Mouse (Mus musculus): Measurements from ENCODE around the gene Tns3. TPM values are rescaled to one million over a fixed set of nuclear protein-coding genes. Genes with fewer than 3 reads are reported as not detected.

The Tns3 gene
- polyA plus RNA-seq, 1 experiment from 2014 or later, result 75.4 TPM

DNA sequence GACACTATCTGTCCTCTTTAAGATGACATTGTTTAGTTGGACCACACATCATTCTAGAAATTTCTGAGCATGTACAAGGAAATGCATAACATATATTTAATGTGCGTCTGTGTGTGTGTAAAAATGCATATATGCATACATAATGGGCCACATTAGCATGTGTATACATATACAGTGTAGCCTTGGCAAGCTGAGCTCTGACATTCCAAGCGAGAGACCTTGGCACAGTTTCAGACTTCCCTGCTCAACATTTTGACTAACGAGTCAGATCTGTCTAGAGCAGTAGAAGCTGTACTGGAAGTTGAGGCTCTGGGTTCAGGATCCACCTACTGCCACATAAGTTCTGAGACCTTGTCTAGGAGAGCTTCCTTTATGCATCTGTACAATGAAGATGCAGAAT is 17.0 kb upstream of the Tns3 start:
- DNase-seq (ENCODE audit: low read depth, low spot score), result no peak
- TF ChIP-seq CTCF (IDR thresholded peaks at IDR 0.05), result no peak
- H3K27me3 ChIP-seq, result no peaks in the 10 kb centered on the region
- ATAC-seq, result no peak
- ChIA-PET CTCF (no interaction called here), POLR2A (no interaction called here)
- in situ Hi-C loops (cut with MboI; ENCODE audit: low pct_unique_long_range_greater_than_20kb), result no loop called here

DNA sequence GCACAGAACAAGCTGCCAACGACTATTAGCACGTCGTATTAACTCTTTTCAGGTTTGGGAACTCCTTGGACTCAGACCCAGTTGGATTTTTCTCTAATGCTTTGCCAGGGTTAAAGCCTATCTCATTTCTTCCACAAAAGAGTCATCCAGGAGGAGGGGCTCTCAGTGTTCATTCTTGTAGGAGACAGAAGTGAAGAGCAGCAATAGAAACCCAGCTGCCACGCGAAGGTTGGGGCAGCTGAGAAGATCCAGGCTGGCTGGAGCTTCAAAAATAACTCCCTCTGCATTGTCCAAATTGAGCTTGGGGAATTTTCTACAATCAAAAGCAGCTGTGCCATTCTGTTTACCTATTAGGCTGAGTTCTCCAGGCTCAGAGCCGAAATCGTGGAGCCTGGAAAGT is 16.3 kb upstream of the Tns3 start:
- ATAC-seq, result no peak
- CTCF ChIA-PET, result no interaction called here
- DNase-seq (ENCODE audit: low read depth, low spot score), result no peak
- in situ Hi-C loops (cut with MboI; ENCODE audit: low pct_unique_long_range_greater_than_20kb), result no loop called here
- no peak for TF ChIP-seq CTCF (IDR thresholded peaks at IDR 0.05)
- no peaks in the 10 kb centered on the region for H3K27me3 ChIP-seq
- POLR2A ChIA-PET, result interaction anchor here (0.7 kb wide), 1 partner anchor 15 kb away, joined by 3 read pairs; no protein-coding TSS in a partner anchor

DNA sequence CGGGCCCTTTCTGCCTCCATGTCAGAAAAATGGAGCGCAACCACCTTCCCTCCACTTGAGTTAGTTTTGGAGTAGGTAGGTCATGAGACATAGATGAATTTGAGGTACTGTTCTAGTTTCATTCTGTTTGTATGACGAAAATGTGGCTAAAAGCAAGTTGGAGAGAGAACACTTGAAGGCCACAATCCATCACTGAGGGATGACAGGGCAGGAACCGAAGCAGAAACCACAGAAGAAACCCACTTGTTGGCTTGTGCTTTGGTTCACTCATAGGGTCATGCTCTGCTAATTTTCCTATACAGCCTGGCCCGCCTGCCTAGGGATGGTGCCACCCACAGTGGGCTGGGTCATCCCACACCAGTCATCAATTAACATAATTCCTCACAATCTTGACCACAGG is 14.9 kb upstream of the Tns3 start:
- POLR2A ChIA-PET, result no interaction called here
- ATAC-seq (peak; percentile 34), DNase-seq (ENCODE audit: low read depth, low spot score) (no peak)
- CTCF ChIA-PET, result no interaction called here
- in situ Hi-C loops (cut with MboI; ENCODE audit: low pct_unique_long_range_greater_than_20kb), result no loop called here
- no peak for TF ChIP-seq CTCF (IDR thresholded peaks at IDR 0.05)
- H3K27me3 ChIP-seq, result no peaks in the 10 kb centered on the region

DNA sequence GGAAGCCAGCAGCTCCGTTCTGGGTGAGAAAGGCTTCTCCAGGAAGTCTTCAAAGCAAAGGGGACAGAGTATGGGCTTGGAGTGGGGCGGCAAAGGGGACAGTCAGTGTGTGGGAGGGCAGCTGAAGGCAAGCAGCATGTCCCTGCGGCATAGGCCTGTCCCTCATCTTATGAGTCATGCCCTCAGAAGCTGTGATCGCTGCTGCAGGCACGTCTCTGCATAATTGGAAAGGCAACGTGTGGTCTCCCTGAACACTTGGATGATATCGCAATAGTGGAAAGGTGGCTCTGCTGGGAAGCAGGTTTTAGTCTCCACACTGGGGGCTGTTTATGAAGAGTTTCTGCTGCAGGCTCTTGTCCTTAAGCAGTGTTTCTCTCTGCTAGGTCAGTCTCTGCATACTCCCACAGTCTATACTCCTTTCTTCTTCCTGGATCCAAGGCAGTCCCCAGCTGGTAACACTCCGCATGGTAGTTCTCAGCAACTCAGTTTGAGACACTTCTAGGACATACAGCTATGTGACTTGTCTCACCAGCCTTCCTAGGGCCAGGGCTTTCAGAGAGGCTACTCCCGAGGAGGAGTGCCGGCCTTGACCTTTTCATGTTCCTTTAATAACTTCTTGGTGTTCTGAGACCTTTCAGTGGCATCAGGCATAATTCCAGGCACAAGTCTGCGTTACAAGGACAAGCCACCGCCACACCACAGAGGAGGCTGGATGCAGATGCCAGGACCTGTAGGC is 14.1 kb upstream of the Tns3 start:
- no peak for DNase-seq (ENCODE audit: low read depth, low spot score)
- TF ChIP-seq CTCF (IDR thresholded peaks at IDR 0.05), result no peak
- POLR2A ChIA-PET, result no interaction called here
- in situ Hi-C loops (cut with MboI; ENCODE audit: low pct_unique_long_range_greater_than_20kb), result no loop called here
- no peaks in the 10 kb centered on the region for H3K27me3 ChIP-seq
- peak; percentile 24 for ATAC-seq
- CTCF ChIA-PET, result interaction anchor here (1.0 kb wide), 2 partner anchors 12 to 14 kb away, joined by 3 read pairs; no protein-coding TSS in a partner anchor

DNA sequence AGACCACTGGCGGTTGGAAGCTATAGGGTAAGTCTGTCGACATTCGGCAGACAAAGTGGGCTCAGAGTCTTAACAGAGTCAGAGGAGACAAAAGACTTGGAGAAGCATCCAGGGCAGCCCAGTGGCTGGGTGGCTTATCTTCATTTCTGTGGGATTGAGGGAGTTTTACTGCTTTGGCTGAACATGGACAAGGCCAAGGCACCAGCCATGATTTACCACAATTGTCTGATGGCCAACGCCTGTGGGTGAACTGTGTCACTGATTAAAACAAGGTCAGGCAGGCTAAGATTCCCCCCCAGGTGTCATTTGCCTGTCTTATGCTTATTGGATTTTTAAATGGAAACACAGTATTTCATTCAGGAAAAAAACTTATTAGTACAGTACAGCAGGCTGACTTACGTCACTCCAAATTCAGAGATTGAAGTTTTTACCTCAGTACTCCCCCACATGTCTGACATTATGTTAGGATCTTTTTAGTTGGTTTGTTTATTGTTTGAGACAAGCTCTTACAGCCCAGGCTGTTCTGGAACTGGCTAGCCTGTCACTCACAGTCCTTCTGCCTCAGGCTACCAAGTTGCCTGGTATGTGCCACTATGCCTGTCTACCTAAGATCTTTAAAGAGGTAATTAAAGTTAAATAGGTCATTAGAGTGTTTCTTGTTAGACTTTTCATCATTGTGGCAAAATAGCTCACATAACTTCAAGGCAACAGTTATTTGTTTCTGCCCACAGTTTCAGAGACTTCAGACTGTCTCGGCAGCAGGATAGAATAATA is 11.6 kb upstream of the Tns3 start:
- no peak for DNase-seq (ENCODE audit: low read depth, low spot score)
- no peaks in the 10 kb centered on the region for H3K27me3 ChIP-seq
- in situ Hi-C loops (cut with MboI; ENCODE audit: low pct_unique_long_range_greater_than_20kb), result no loop called here
- no peak for ATAC-seq
- ChIA-PET CTCF (interaction anchor here (1.0 to 4.1 kb wide), 5 partner anchors 10 to 250 kb away, joined by 3 to 15 read pairs (median 3); partner anchors contain the start of gene Tns3), POLR2A (interaction anchor here (0.6 to 0.8 kb wide), 2 partner anchors 16 to 26 kb away, joined by 3 read pairs; no protein-coding TSS in a partner anchor)
- TF ChIP-seq CTCF (IDR thresholded peaks at IDR 0.05), result no peak

DNA sequence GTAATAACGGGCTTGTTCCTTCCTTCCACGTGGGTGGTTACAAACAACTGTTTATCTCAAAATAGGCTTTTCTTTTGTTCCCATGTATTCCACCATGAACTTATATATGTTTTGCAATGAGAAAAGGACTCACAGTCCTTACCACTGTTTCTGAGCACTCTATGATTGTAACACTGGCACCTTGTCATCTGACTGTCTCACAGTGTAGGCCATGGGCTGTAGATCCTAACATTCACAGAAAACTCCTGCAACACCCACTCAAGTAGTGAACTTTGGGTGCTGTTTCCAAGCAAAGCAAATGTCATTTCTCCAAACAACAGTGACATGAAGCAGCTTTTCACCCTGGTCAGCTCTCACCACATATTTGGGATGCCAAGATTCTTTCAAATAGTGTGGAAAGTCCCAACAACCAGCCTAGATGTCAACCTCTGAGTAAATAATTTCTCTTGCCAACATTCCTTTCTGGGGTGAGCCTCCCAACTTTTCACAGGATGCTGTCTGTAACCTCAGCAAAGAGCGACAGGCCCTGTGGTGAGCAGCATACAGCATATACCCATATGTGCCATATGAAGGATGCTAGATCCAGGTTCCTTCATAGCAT is 10.3 kb upstream of the Tns3 start:
- DNase-seq (ENCODE audit: low read depth, low spot score) (no peak), ATAC-seq (peak; percentile 70)
- in situ Hi-C loops (cut with MboI; ENCODE audit: low pct_unique_long_range_greater_than_20kb), result loop anchor here (25.0 kb wide), 1 partner anchor 237 kb away; no protein-coding TSS in a partner anchor
- no peak for TF ChIP-seq CTCF (IDR thresholded peaks at IDR 0.05)
- POLR2A ChIA-PET, result interaction anchor here (1.6 kb wide), 1 partner anchor 10 kb away, joined by 7 read pairs; the partner anchor contains the start of gene Tns3
- no peaks in the 10 kb centered on the region for H3K27me3 ChIP-seq
- CTCF ChIA-PET, result interaction anchor here (1.1 to 4.1 kb wide), 4 partner anchors 11 to 249 kb away, joined by 3 to 15 read pairs (median 4); partner anchors contain the start of gene Tns3

DNA sequence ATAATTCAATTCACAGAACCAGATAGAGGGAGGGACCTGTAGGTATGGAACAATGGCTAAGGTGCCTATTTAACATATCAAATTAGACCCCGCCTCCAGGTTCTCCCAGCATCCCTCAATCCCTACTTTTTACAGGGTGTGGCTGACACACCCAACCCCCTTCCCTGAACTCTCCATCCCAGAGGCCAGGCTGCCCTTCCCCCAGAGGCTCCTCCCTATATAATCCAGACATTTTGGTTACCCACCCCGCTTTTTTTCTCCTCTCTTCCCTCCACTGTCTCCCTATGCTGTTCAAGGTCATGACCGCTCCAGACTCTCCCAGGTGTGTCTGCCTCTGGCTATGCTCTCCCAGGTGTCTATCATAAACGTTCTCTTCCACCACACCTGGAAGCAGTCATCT is 7.4 kb upstream of the Tns3 start:
- no peaks in the 10 kb centered on the region for H3K27me3 ChIP-seq
- TF ChIP-seq CTCF (IDR thresholded peaks at IDR 0.05), result no peak
- ChIA-PET POLR2A (no interaction called here), CTCF (no interaction called here)
- in situ Hi-C loops (cut with MboI; ENCODE audit: low pct_unique_long_range_greater_than_20kb), result loop anchor here (25.0 kb wide), 1 partner anchor 234 kb away; no protein-coding TSS in a partner anchor
- DNase-seq (ENCODE audit: low read depth, low spot score), result no peak
- ATAC-seq, result no peak

DNA sequence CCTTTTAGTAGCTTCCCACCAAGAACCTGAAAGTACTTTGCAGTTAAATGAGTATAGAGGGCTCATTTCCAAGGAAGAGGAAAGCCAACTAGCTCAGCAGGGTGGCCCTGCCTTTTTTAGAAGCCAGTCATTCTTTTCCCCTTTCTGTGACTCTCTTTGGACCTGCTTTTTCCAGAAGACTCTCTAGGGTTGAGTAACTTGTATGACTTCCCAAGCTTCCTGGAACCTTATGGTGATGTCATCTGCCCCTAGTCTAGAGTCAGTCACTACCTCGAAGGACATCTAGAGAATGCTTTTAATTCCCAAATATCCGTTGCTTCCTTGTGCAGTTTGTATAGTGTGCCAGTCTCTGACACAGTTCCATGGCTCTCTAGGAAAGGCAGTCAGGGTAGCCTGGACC is 4.8 kb upstream of the Tns3 start:
- TF ChIP-seq CTCF (IDR thresholded peaks at IDR 0.05), result no peak
- no peaks in the 10 kb centered on the region for H3K27me3 ChIP-seq
- DNase-seq (ENCODE audit: low read depth, low spot score), result no peak
- ATAC-seq, result peak; percentile 3
- ChIA-PET POLR2A (interaction anchor here (0.7 kb wide), 1 partner anchor 114 kb away, joined by 3 read pairs; no protein-coding TSS in a partner anchor), CTCF (interaction anchor here (1.1 to 1.2 kb wide), 3 partner anchors 22 to 187 kb away, joined by 3 to 4 read pairs (median 3); no protein-coding TSS in a partner anchor)
- in situ Hi-C loops (cut with MboI; ENCODE audit: low pct_unique_long_range_greater_than_20kb), result loop anchor here (25.0 kb wide), 1 partner anchor 232 kb away; no protein-coding TSS in a partner anchor

DNA sequence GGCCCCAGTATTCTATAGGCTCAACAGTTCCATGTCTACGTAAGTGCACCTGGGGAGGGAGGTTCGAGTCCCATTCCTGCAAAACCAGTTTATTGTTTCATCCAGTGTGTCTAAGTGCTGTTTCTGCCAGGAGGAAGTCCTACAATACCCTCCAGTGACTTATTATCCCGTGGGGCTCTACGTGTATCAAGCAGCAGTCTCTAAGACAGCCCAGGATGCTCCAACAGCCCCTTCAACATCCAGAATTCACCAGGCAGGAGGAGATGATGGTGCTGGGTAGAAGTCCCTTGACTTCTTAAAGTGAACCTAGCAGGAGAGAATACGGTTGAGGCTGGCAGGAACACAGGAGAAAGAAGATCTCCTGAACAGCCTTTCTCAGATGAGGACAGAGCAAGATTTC is 462 bp upstream of the Tns3 start:
- no peaks in the 10 kb centered on the region for H3K27me3 ChIP-seq
- in situ Hi-C loops (cut with MboI; ENCODE audit: low pct_unique_long_range_greater_than_20kb), result loop anchor here (5.0 to 25.0 kb wide), 3 partner anchors 37 to 227 kb away; no protein-coding TSS in a partner anchor
- ChIA-PET CTCF (interaction anchor here (0.8 to 3.9 kb wide), 6 partner anchors 10 to 241 kb away, joined by 3 to 19 read pairs (median 4); no protein-coding TSS in a partner anchor), POLR2A (interaction anchor here (1.3 to 2.3 kb wide), 2 partner anchors 9 to 40 kb away, joined by 4 to 7 read pairs; no protein-coding TSS in a partner anchor)
- ATAC-seq (no peak), DNase-seq (ENCODE audit: low read depth, low spot score) (no peak)
- no peak for TF ChIP-seq CTCF (IDR thresholded peaks at IDR 0.05)
